Mouse (Mus musculus) heart, postnatal 4 days (tissue): ENCODE results near the gene Lce1m. TPM values are rescaled to one million over a fixed set of nuclear protein-coding genes. Genes with fewer than 3 reads are reported as not detected.
"Not testable (repeated sequence)": the region's sequence is repeated elsewhere in the genome, so short reads cannot be mapped to it uniquely, and the experiment has no call there.

Experiments
- DNase-seq: peaks from one replicate; pipeline ENCODE4 v3.0.0; 2021
- total RNA-seq, 2 experiments: library from RNA; stranded (reverse); gene quantifications; 2 replicates each; pipeline ENCODE4 v1.2.3; 2021

Gene Lce1m
- total RNA-seq, result not detected

DNA sequence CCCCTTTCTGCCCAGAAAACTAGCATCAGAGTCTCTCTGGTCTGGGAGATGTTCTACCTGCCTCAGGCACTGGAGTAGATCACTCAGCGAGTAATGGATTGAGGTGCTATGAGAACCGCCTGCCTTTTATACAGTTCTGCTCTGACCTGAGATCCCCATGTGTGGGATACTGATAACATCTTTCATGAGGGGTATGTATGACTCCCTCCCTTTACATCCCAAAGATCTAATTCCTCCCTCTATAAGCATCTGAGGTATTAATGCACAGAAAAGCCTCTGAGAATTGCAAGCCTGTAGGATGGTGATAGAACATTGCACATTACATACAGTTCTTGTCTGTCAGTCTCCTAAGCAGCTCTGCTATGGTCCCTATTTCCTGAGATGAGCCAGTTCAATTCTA, at the start of gene Lce1m:
Gene Lce1m, minus strand, starts transcription at position 101 of the 400 bp plus-strand sequence.
- DNase-seq, result no peak

DNA sequence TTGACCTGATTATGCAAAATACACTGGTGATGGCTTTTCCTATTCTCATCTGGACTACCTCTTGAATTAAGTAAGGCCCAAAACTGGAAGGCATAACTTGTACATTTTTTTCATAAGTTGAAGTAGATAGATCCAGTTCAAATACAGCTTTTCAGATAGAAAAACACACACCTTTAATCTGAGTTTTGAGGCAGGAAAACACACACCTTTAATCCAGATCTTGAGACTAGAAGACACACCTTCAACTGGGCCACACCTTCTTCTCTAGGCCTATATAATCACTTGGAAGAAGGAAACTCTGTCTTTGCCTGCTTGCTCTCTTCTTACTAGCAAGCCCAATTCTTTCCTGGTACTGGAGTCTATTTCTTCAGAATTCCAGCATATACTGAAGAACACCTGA, 49.7 kb upstream of the Lce1m start, which contains the start of gene Gm4858:
Gene Gm4858, plus strand, starts transcription at position 301 of the 400 bp plus-strand sequence.
- not testable (repeated sequence) for DNase-seq

DNA sequence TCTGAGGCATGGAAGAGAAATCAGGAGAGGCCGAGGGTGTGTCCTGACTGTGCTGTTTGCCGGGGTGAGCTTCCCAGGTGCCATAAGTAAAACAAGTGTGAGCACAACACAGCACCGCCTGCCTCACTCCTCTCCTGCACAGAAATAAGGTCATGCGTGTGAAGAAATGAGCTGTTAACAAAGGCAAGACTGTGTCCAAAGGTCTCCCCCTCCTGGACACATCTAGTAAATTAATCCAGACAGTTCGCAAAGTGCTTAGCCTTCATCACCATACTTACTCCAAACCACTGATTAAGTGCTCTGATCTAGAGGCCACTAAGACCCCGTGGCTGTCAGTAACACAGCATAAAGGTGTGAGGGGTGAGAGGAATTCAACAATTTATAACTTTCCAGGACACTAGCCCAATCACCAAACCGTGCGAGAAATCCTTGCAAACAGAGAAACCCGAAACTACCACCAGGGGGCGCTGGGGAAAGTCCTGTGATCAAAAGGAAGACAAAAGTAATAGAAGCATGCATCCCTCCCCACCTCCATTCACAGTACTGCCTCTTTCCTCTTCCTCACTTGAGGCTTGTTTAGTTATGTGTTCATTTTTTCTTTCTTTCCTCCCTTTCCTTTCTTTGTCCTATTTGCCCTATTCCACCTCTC, 34.1 kb upstream of the Lce1m start:
- DNase-seq, result peak; percentile 12

GRCm38 (mm10) chr3:93050182-93050581, 31.3 kb upstream of the Lce1m start:
- DNase-seq, result no peak

GRCm38 (mm10) chr3:93031450-93031849, 12.6 kb upstream of the Lce1m start:
- DNase-seq, result peak; percentile 14

GRCm38 (mm10) chr3:93025486-93025885, 6.6 kb upstream of the Lce1m start:
- no peak for DNase-seq

- no peak for DNase-seq
Observed at GRCm38 (mm10) chr3:93023411-93024184, 4.7 kb upstream of the Lce1m start.

- DNase-seq, result no peak
Observed at GRCm38 (mm10) chr3:93021171-93021570, 2.3 kb upstream of the Lce1m start.

GRCm38 (mm10) chr3:93015460-93016104, 3.3 kb downstream of the Lce1m start, which contains the start of gene Crct1:
Crct1 (minus strand) TSS chr3:93015687.
- DNase-seq, result no peak

DNA sequence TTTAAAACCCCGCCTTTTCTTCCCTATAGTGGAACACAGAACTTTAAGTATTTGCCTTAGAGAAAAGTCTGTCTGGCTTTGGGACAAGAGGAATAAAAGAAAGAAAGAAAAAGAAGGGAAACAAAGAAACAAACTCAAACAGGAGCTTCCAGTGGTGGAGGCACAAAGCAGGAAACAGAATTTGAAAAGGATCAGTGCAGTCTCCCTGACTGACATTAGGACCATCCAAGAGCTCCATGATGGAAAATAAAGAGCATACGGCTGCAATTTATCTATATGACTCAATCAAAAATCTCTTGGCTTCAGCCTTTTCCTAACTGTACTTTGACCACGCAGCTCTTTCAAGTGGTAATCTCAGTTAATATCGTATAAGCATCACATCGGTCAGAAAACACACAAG, 4.0 kb downstream of the Lce1m start:
- no peak for DNase-seq

DNA sequence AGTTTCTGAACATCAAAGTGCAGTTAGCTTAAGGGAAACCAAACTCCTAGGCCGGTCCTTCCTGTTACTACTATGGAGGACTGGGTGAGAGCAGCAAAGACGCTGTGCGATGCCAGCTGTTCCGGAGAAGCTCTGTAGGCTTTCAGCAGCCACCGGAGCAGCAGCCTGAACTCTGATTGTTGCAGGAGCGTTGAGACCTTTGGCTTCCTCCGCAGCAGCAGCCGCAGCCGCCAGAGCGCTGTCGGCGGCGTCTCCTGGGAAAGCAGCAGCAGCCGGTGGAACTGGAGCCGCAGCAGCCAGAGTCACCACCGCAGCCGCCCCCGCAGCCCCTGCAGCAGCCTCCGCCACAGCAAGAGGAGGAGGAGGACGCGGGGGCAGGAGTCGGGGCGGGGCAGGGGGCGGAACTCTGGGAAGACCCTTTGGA, 4.5 kb downstream of the Lce1m start:
- DNase-seq, result peak; percentile 44

GRCm38 (mm10) chr3:93002843-93003242, 16.0 kb downstream of the Lce1m start:
- DNase-seq, result no peak

- no peak for DNase-seq
Observed at GRCm38 (mm10) chr3:93000621-93001020, 18.2 kb downstream of the Lce1m start.

GRCm38 (mm10) chr3:92998691-92999090, 20.2 kb downstream of the Lce1m start:
- peak; percentile 77 for DNase-seq

- DNase-seq, result no peak
Observed at GRCm38 (mm10) chr3:92991926-92992325, 26.9 kb downstream of the Lce1m start, which contains the start of gene Lce3f. Lce3f (plus strand) TSS chr3:92992226.

- DNase-seq, result no peak
Observed at GRCm38 (mm10) chr3:92978484-92978883, 40.4 kb downstream of the Lce1m start.

Other genes starting within 250 kb of the Lce1m start
- not detected for gene Lce1i, start 240.2 kb downstream of the Lce1m start, total RNA-seq
- not detected for gene Lce1j, start 228.5 kb downstream of the Lce1m start, total RNA-seq
- gene Lce1k, start 211.2 kb downstream of the Lce1m start, total RNA-seq, result not detected
- gene Kprp, start 191.8 kb downstream of the Lce1m start, total RNA-seq, result not detected
- gene Lce1l, start 167.8 kb downstream of the Lce1m start, total RNA-seq, result not detected
- gene 2310050C09Rik, start 148.8 kb downstream of the Lce1m start, total RNA-seq, result not detected
- not detected for gene Lce3a, start 92.8 kb downstream of the Lce1m start, total RNA-seq
- gene Lce3b, start 86.1 kb downstream of the Lce1m start, total RNA-seq, result not detected
- gene Lce3c, start 74.6 kb downstream of the Lce1m start, total RNA-seq, result not detected
- gene Lce3d, start 61.7 kb downstream of the Lce1m start, total RNA-seq, result not detected
- gene Lce3e, start 52.0 kb downstream of the Lce1m start, total RNA-seq, result not detected
- gene Lce3f, start 26.8 kb downstream of the Lce1m start, total RNA-seq, result not detected
- not detected for gene Crct1, start 3.4 kb downstream of the Lce1m start, total RNA-seq
- not detected for gene Gm4858, start 49.8 kb upstream of the Lce1m start, total RNA-seq
- not detected for gene Crnn, start 125.7 kb upstream of the Lce1m start, total RNA-seq
- not detected for gene Flg2, start 178.2 kb upstream of the Lce1m start, total RNA-seq